Comparison of ENCODE assay signal across 18 mouse cellular contexts in genomic region chr17:83451367-83451766, GRCm38 (mm10).
DNase-seq lines count a peak whose midpoint lies in the region; ATAC-seq lines count a peak whose summit lies in the region.
"Had no signal": no experiment of that assay in that cellular context is flagged by ENCODE, and none has a peak within 500 bp of the region (broad histone marks: within the 10 kb centered on the region; RNA-seq: fewer than 3 reads in every experiment).

No protein-coding gene starts in this region.

- H3K36me3 ChIP-seq in kidney, embryonic 16.5 days (ENCODE audit: insufficient read depth, low read length), result peaks cover 31% of the 10 kb centered on the region

- H3K4me2 ChIP-seq in kidney, embryonic 16.5 days (replicated peaks; ENCODE audit: low read depth, low read length), result no peak overlapping the region
- H3K4me2 ChIP-seq: embryonic facial prominence, embryonic 13.5 days; forebrain, embryonic 13.5 days; heart, embryonic 11.5 days; heart, embryonic 15.5 days; hindbrain, embryonic 14.5 days; intestine, embryonic 15.5 days had no signal

- H3K9ac ChIP-seq in kidney, embryonic 16.5 days (replicated peaks; ENCODE audit: low read length), result no peak overlapping the region
- H3K9ac ChIP-seq: embryonic facial prominence, embryonic 13.5 days; forebrain, embryonic 13.5 days; heart, embryonic 15.5 days; hindbrain, embryonic 14.5 days; intestine, embryonic 15.5 days had no signal

- WGBS in kidney, embryonic 16.5 days, result 88% methylated on average over 8 of the region's 8 CpGs

- H3K4me3 ChIP-seq in kidney, embryonic 16.5 days (ENCODE audit: low read length), result no peak overlapping the region
- H3K4me3 ChIP-seq: embryonic facial prominence, embryonic 13.5 days; forebrain, embryonic 13.5 days; heart, adult 2 months; heart, embryonic 15.5 days; hindbrain, embryonic 10.5 days; intestine, embryonic 15.5 days had no signal

- peak; percentile 86 for DNase-seq in heart, adult 11 months
- DNase-seq in heart, postnatal 36 days, result no peak
- peak; percentile 22 to 24 for DNase-seq in cerebellum, adult 18-20 months
- DNase-seq in cerebellum, adult 9-11 months, result peak; percentile 22
- DNase-seq in gastrocnemius, postnatal 25 days, result no peak
- DNase-seq: adrenal gland, postnatal 14 days; heart, adult 2 months; heart, postnatal 14 days; kidney, adult 18-20 months had no signal

- H3K27ac ChIP-seq in kidney, embryonic 16.5 days (ENCODE audit: low read length), result no peak overlapping the region
- H3K27ac ChIP-seq: embryonic facial prominence, embryonic 13.5 days; forebrain, embryonic 13.5 days; heart, adult 2 months; heart, embryonic 15.5 days; hindbrain, embryonic 10.5 days; hindbrain, embryonic 14.5 days; intestine, embryonic 15.5 days had no signal

- intact Hi-C loops in heart, postnatal 36 days (cut with DNase I), result no loop called here

- no peaks in the 10 kb centered on the region for H3K9me3 ChIP-seq in kidney, embryonic 16.5 days (ENCODE audit: low read length)
- H3K9me3 ChIP-seq: embryonic facial prominence, embryonic 13.5 days; forebrain, embryonic 13.5 days; heart, embryonic 15.5 days; hindbrain, embryonic 10.5 days; intestine, embryonic 15.5 days had no signal

- no peaks in the 10 kb centered on the region for H3K27me3 ChIP-seq in kidney, embryonic 16.5 days (ENCODE audit: insufficient read depth, low read length)
- H3K27me3 ChIP-seq: embryonic facial prominence, embryonic 13.5 days; forebrain, embryonic 13.5 days; heart, embryonic 15.5 days; intestine, embryonic 15.5 days had no signal

- H3K4me1 ChIP-seq in kidney, embryonic 16.5 days (ENCODE audit: insufficient read depth, low read length), result no peaks in the 10 kb centered on the region
- H3K4me1 ChIP-seq: embryonic facial prominence, embryonic 13.5 days; forebrain, embryonic 13.5 days; heart, embryonic 15.5 days; hindbrain, embryonic 10.5 days; intestine, embryonic 15.5 days had no signal

- ATAC-seq in kidney, embryonic 16.5 days (ENCODE audit: low FRiP score, low TSS enrichment), result no peak
- no peak for ATAC-seq in erythroblast, adult 5-6 weeks (replicated peaks; ENCODE audit: low FRiP score, poor library complexity, severe bottlenecking)
- ATAC-seq: forebrain, embryonic 13.5 days; intestine, embryonic 15.5 days had no signal

Comparison
In these comparisons a context has a peak if more than half of its experiments do, and no peak if none do; other contexts are left out.
1. DNase-seq: peak in heart, adult 11 months (single experiment), cerebellum, adult 18-20 months (2 of 2) and cerebellum, adult 9-11 months (single experiment); none in heart, postnatal 36 days (0 of 2) and gastrocnemius, postnatal 25 days (single experiment).